Mouse (Mus musculus): Measurements from ENCODE around the gene Vti1a.

Vti1a gene

GRCm38 (mm10) chr19:55382745-55383144 is 66.7 kb downstream of the Vti1a start:
- DNase-seq: no peak

GRCm38 (mm10) chr19:55384634-55385033 is 68.5 kb downstream of the Vti1a start:
- no peak for DNase-seq

DNA sequence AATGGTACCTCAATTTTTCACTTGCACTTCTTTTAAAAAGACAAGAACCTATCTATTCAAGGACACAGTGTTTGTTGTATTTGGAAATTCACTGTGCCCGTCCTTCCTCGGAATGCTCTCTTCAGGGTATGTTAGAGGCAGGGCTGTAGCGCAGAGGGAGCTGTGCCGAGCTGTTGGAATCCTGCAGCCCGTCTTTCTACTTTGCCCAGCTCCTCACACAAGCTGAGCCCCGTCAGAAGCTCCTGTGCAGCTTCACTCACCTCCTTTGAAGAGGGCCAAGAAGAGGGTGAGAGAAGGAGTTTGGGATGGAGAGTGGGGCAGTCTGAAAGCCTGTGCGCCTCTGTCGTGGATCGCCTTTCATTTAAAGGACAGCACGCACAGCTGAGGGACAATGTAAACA is 72.9 kb downstream of the Vti1a start:
- no peak for DNase-seq

- no peak for DNase-seq
Observed at GRCm38 (mm10) chr19:55390323-55390722, 74.2 kb downstream of the Vti1a start.

GRCm38 (mm10) chr19:55401638-55402037 is 85.5 kb downstream of the Vti1a start:
- no peak for DNase-seq

- DNase-seq: no peak
Observed at GRCm38 (mm10) chr19:55408486-55408885, 92.4 kb downstream of the Vti1a start.

- no peak for DNase-seq
Observed at GRCm38 (mm10) chr19:55411415-55411814, 95.3 kb downstream of the Vti1a start.

DNA sequence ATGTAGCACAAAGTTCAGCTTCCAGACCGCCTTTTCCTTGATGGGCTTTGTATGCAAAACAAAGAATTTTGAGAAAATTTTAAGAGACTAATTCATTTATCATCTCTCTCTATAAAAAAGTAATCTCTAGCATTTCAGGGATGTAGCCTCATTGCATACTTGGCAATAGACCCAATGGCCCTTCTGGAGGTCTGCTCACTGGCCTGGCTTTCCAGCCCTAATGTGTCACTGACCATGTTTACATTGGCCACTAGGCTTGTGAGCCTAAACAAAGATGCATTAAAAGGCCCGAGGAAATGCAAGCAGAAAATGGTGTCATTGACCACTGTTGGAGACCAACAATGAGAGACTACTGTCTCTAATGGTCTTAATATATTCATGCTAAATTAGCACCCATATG is 95.8 kb downstream of the Vti1a start:
- no peak for DNase-seq

DNA sequence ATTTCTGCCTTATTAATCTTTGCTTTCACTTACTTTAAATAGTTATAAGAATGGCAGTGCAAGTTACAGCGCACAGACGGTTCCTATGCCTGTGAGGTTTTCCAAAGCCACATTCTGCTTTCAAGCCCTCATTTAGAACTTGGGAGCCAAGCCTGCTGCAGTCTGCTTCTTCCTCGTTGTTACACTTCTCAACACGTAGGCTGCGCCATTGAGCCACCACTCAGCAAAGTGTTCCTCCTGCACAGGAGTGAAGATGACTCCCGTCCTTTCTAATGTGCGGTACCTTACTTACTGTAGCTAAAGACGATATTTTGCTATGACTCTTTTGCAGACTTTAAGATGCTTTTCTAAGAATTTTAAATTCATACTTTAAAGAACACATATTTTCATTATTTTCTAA is 98.0 kb downstream of the Vti1a start:
- DNase-seq: peak; percentile 59

GRCm38 (mm10) chr19:55418756-55419155 is 102.7 kb downstream of the Vti1a start:
- DNase-seq: no peak

- no peak for DNase-seq
Observed at GRCm38 (mm10) chr19:55419961-55420360, 103.9 kb downstream of the Vti1a start.

DNA sequence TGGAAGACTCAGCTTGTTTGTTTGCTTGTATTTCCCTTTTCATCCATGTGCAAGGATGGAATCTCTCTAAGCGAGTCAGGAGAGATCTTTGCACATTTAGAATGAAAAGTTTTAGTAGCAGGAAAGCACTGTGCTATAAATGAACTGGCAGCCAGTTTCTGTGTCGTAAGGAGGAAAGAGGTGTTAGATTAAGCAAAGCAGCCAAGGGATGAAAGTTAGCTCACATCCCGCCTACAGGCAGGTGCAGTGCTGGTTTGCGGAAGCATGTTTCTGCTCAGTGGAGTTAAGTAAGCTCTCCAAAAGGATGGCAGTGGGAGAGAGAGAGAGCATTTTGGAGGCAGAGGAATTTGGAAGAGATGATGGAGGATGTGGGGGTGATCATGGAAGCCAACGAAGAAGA is 105.7 kb downstream of the Vti1a start:
- no peak for DNase-seq

GRCm38 (mm10) chr19:55422311-55423064 is 106.4 kb downstream of the Vti1a start:
- DNase-seq: no peak

- no peak for DNase-seq
Observed at GRCm38 (mm10) chr19:55423065-55423716, 107.1 kb downstream of the Vti1a start.

DNA sequence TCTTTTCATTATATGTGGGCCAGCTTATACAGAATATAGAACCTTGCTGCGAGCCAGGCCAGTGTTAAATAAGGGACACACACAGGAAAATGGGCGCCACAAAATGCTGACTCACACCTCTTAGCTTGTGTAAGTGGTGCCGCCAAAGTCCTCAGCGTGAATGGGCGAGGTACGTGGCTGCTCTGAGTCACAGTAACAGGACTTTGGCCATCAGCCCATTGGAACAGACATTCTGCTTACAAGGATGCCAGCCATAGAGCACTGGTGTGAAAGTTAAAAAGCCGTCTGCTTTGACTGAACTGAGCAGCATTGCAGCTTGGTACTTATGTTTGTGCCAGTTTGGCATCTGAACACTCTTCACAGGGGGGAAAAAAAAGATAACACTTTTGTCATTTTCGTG is 107.9 kb downstream of the Vti1a start:
- peak; percentile 80 for DNase-seq

DNA sequence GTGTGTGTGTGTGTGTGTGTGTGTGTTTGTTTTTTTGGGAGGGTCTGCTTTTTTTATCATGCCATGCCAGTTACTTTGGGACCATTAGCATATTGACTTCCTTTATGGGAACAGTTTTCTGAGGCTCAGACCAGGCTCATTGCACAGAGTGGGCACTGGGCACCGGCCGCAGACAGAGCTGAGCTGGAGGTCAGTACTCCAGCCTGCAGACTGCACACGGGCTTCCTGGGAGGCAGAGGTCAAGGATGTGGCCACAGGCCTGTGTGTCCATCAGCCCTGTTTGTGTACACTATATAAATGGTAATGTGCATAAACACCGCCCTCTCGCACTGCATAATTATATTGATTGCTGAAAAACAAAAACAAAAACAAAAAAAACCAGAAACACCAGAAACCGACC is 108.4 kb downstream of the Vti1a start:
- DNase-seq: no peak

GRCm38 (mm10) chr19:55440306-55440705 is 124.2 kb downstream of the Vti1a start:
- DNase-seq: no peak

DNA sequence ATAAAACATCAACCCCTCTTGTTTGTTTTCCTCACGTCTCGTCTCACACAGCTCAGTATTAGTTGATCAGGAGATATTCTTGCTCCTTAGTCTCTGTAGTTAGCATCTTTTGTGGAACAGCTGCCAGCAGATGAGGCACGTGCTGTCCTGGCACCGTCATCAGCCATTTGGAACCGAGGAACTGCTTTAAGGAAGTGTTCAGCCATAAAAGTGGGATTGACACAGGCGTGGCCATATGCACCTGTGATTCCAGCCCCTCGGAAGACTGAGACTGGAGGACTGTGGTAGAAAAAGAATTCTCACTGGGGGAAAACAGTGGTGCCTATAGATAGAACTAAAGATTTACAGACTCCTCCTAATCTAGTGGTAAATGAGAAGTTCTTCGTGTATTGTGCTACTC is 127.5 kb downstream of the Vti1a start:
- no peak for DNase-seq

- DNase-seq: peak; percentile 14
Observed at GRCm38 (mm10) chr19:55449084-55449483, 133.0 kb downstream of the Vti1a start.

- DNase-seq: no peak
Observed at GRCm38 (mm10) chr19:55449506-55449905, 133.4 kb downstream of the Vti1a start.

GRCm38 (mm10) chr19:55456325-55457091 is 140.4 kb downstream of the Vti1a start:
- peak; percentile 12 for DNase-seq

GRCm38 (mm10) chr19:55461963-55462362 is 145.9 kb downstream of the Vti1a start:
- no peak for DNase-seq

DNA sequence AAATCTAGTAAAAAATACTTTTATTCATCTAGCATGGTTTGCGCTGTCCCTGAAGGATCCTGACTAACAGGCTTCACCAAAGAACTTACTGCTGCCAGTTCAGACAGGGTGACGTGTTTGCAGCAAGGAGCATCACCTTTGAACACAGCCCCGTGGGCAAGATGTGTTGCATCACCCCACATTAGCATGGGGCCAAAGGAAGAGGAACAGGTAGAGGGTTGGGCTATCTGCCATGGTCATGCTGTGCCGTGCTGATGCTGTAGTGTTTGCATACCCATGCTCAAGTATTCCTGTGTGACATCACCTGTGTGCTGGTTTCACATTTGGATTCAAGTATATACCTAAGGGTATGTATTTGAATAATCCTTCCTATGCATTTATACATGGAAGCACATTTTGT is 147.6 kb downstream of the Vti1a start:
- DNase-seq: no peak

Measured in lung, postnatal 10 days (tissue).